Comparison of ENCODE assay signal across 10 mouse cellular contexts in the genomic region with DNA sequence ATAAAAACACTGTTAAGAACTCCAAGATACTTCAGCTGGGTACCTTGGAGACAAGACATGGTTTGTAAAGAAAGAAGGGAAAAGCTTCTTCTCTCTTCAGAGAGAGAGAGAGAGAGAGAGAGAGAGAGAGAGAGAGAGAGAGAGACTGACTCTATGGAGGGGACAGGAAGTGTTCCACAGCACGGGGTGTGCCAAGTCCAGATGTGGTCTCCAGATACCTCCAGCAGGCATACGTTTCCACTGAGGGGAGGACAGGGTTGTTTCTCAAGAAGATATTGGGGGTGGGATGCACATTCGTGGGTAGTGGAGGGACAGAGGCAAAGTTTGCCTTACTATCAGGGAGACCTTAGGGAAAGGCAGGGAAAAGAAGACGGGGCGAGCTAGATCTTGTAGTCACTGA. TPM values are rescaled to one million over a fixed set of nuclear protein-coding genes. Genes with fewer than 3 reads are reported as not detected.
A peak's percentile ranks its signal among the peaks of the same experiment; 100 is the strongest.
DNase-seq lines count a peak whose midpoint lies in the region; ATAC-seq and TF ChIP-seq lines count a peak whose summit lies in the region.
"Had no signal": no experiment of that assay in that cellular context is flagged by ENCODE, and none has a peak within 500 bp of the region (broad histone marks: within the 10 kb centered on the region; RNA-seq: fewer than 3 reads in every experiment).

No protein-coding gene starts in this region.

- intact Hi-C loops in left cerebral cortex, postnatal 10 days (cut with DNase I): no loop called here

- peak overlapping the region; percentile 69; the same call in 1 of the 2 replicates for H3K9ac ChIP-seq in embryonic facial prominence, embryonic 15.5 days

- no peaks in the 10 kb centered on the region for H3K9me3 ChIP-seq in embryonic facial prominence, embryonic 15.5 days (replicated peaks)

- peaks cover 54% of the 10 kb centered on the region for H3K4me1 ChIP-seq in embryonic facial prominence, embryonic 15.5 days

- WGBS in embryonic facial prominence, embryonic 15.5 days: 37% methylated on average over 5 of the region's 5 CpGs

- no peaks in the 10 kb centered on the region for H3K27me3 ChIP-seq in embryonic facial prominence, embryonic 15.5 days

- no peak for TF ChIP-seq CTCF in layer of hippocampus, adult 2 months (conservative IDR thresholded peaks at IDR 0.05)

- DNase-seq in layer of hippocampus, adult 2 months (ENCODE audit: low spot score in 2 of 2): no peak
- no peak for DNase-seq in layer of hippocampus, postnatal 36 days
- peak; percentile 10 for DNase-seq in T-cell, adult 2 months (ENCODE audit: low spot score)
- no peak for DNase-seq in left cerebral cortex, postnatal 10 days (ENCODE audit: extremely low spot score in 1 of 2, low spot score in 2 of 2)
- no peak for DNase-seq in ovary, postnatal 14 days (ENCODE audit: low spot score)

- no peaks in the 10 kb centered on the region for H3K36me3 ChIP-seq in embryonic facial prominence, embryonic 15.5 days

- H3K4me3 ChIP-seq in layer of hippocampus, adult 2 months: peak overlapping the region; percentile 87; the same call in 1 of the 2 replicates
- H3K4me3 ChIP-seq in embryonic facial prominence, embryonic 15.5 days (replicated peaks): peak overlapping the region; percentile 81

- no peak for ATAC-seq in embryonic facial prominence, embryonic 15.5 days (ENCODE audit: insufficient number of reproducible peaks, low FRiP score, low TSS enrichment, low read depth)
- peak; percentile 23 for ATAC-seq in megakaryocyte progenitor cell, adult 5-6 weeks (replicated peaks; ENCODE audit: poor library complexity)

- peak overlapping the region; percentile 78 for H3K4me2 ChIP-seq in embryonic facial prominence, embryonic 15.5 days (replicated peaks)

- peak overlapping the region; percentile 93; the same call in 1 of the 2 replicates for H3K27ac ChIP-seq in layer of hippocampus, adult 2 months
- peak overlapping the region; percentile 93 for H3K27ac ChIP-seq in embryonic facial prominence, embryonic 15.5 days (replicated peaks)
- H3K27ac ChIP-seq: macrophage had no signal

RNA-seq across cellular contexts. Expression of a gene that starts 0.3 kb away (rescaled TPM):
- 100 to 1,000 TPM; 240 to 254 TPM for total RNA-seq in layer of hippocampus, adult 2 months (2021)
- 100 to 1,000 TPM; 256 to 257 TPM for total RNA-seq in layer of hippocampus, postnatal 36 days (2021)
- 46.1 and 47.9 TPM in 2 replicates for polyA plus RNA-seq in embryonic facial prominence, embryonic 15.5 days (2015; fragmentation: Nextera tagmentation; extraction: Ambion mirVana)
- 15.5 and 27.3 TPM in 2 replicates for total RNA-seq in megakaryocyte progenitor cell, adult 5-6 weeks (2015)
- total RNA-seq in megakaryocyte progenitor cell, adult 5-6 weeks (2017): 11.0 and 24.6 TPM in 2 replicates
- total RNA-seq in left cerebral cortex, postnatal 10 days (2021): 100 to 1,000 TPM; 111 to 124 TPM

RNA-seq across cellular contexts. Expression of a gene that starts 38.7 kb away (rescaled TPM):
- total RNA-seq in layer of hippocampus, adult 2 months (2021): 100 to 1,000 TPM; 137 to 142 TPM
- total RNA-seq in layer of hippocampus, postnatal 36 days (2021): 100 to 1,000 TPM; 140 to 143 TPM
- polyA plus RNA-seq in embryonic facial prominence, embryonic 15.5 days (2015; fragmentation: Nextera tagmentation; extraction: Ambion mirVana): 1.1 and 1.5 TPM in 2 replicates
- total RNA-seq in megakaryocyte progenitor cell, adult 5-6 weeks (2015): 0.73 and 0.79 TPM in 2 replicates
- 0.29 and 0.91 TPM in 2 replicates for total RNA-seq in megakaryocyte progenitor cell, adult 5-6 weeks (2017)
- total RNA-seq in left cerebral cortex, postnatal 10 days (2021): 10 to 100 TPM; 43.8 to 50.1 TPM
- polyA plus RNA-seq: activated CD4-positive, CD25-positive, alpha-beta regulatory T cell, adult 4 months; inflammation-experienced regulatory T-cells, adult 6 months; macrophage had no signal

RNA-seq across cellular contexts. Expression of a gene that starts 38.8 kb away (rescaled TPM):
- 1 to 10 TPM; 2.5 to 3.4 TPM for total RNA-seq in layer of hippocampus, adult 2 months (2021)
- total RNA-seq in layer of hippocampus, postnatal 36 days (2021): 1 to 10 TPM; 2.3 TPM
- 0.18 TPM in 1 of 2 replicates, not detected in the other for polyA plus RNA-seq in embryonic facial prominence, embryonic 15.5 days (2015; fragmentation: Nextera tagmentation; extraction: Ambion mirVana)
- not detected in 2 replicates for total RNA-seq in megakaryocyte progenitor cell, adult 5-6 weeks (2015)
- total RNA-seq in megakaryocyte progenitor cell, adult 5-6 weeks (2017): not detected in 2 replicates
- total RNA-seq in left cerebral cortex, postnatal 10 days (2021): 1 to 10 TPM; 1.1 to 2.1 TPM
- polyA plus RNA-seq: activated CD4-positive, CD25-positive, alpha-beta regulatory T cell, adult 4 months; inflammation-experienced regulatory T-cells, adult 6 months; macrophage had no signal

RNA-seq across cellular contexts. Expression of a gene that starts 48.4 kb away (rescaled TPM):
- total RNA-seq in layer of hippocampus, adult 2 months (2021): 100 to 1,000 TPM; 130 to 133 TPM
- 100 to 1,000 TPM; 131 to 139 TPM for total RNA-seq in layer of hippocampus, postnatal 36 days (2021)
- polyA plus RNA-seq in embryonic facial prominence, embryonic 15.5 days (2015; fragmentation: Nextera tagmentation; extraction: Ambion mirVana): 85.7 and 92.0 TPM in 2 replicates
- 3.9 TPM in 2 replicates for total RNA-seq in megakaryocyte progenitor cell, adult 5-6 weeks (2015)
- 6.2 and 9.1 TPM in 2 replicates for total RNA-seq in megakaryocyte progenitor cell, adult 5-6 weeks (2017)
- 100 to 1,000 TPM; 164 to 169 TPM for total RNA-seq in left cerebral cortex, postnatal 10 days (2021)

RNA-seq across cellular contexts. Expression of a gene that starts 48.5 kb away (rescaled TPM):
- under 1 TPM in 1 of 2 experiments, not detected in 1; 0.52 TPM for total RNA-seq in layer of hippocampus, adult 2 months (2021)
- total RNA-seq in layer of hippocampus, postnatal 36 days (2021): under 1 TPM in 1 of 2 experiments, not detected in 1; 0.56 TPM
- polyA plus RNA-seq in embryonic facial prominence, embryonic 15.5 days (2015; fragmentation: Nextera tagmentation; extraction: Ambion mirVana): not detected in 2 replicates
- not detected in 2 replicates for total RNA-seq in megakaryocyte progenitor cell, adult 5-6 weeks (2015)
- total RNA-seq in megakaryocyte progenitor cell, adult 5-6 weeks (2017): not detected in 2 replicates
- not detected for total RNA-seq in left cerebral cortex, postnatal 10 days (2021)
- polyA plus RNA-seq: activated CD4-positive, CD25-positive, alpha-beta regulatory T cell, adult 4 months; inflammation-experienced regulatory T-cells, adult 6 months; macrophage had no signal

Comparison
In these comparisons a context has a peak if more than half of its experiments do, and no peak if none do; other contexts are left out.
1. RNA of a gene that starts 38.7 kb away (total RNA-seq): 140 to 143 TPM in layer of hippocampus, postnatal 36 days, 137 to 142 TPM in layer of hippocampus, adult 2 months and 43.8 to 50.1 TPM in left cerebral cortex, postnatal 10 days; 0.29 to 0.91 TPM in megakaryocyte progenitor cell, adult 5-6 weeks; every median in the first group is over 10 times any median in the second.